Mouse (Mus musculus): ENCODE results near the gene Sox13. TPM values are rescaled to one million over a fixed set of nuclear protein-coding genes. Genes with fewer than 3 reads are reported as not detected.

The Sox13 gene
- polyA plus RNA-seq, 1 experiment, result 5.7 TPM

DNA sequence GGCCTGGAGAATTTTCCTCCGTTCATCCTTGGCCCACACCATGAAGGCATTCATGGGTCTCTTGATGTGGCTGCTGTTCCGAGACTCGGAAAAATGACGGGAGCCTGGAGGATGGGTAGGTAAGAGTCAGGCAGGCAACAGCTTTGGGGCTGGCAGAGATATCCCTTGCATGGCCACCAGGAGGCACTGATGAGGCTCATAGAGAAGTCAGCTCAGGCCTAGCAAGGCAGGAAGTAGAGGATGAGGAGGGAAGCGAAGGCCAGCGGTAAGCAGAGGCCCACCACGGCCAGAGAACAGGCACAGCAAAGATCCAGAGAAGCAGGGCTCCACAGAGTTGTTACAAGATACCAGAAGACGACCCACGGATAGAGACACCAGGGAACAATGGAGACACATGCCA lies 38.7 kb downstream of the Sox13 start:
- Histone ChIP-seq H3K4me1 (ENCODE audit: control insufficient read depth, insufficient read depth, low read length) (peaks cover 12% of the 10 kb centered on the region), H3K36me3 (ENCODE audit: control insufficient read depth, insufficient read depth, low read length) (no peaks in the 10 kb centered on the region), H3K27me3 (ENCODE audit: control insufficient read depth, insufficient read depth, low read length) (no peaks in the 10 kb centered on the region), H3K4me3 (ENCODE audit: control insufficient read depth, low read depth, low read length) (no peak overlapping the region), H3K27ac (ENCODE audit: control insufficient read depth, insufficient read depth, low read depth, low read length) (no peak overlapping the region)
- TF ChIP-seq POLR2A (IDR thresholded peaks at IDR 0.05; ENCODE audit: control insufficient read depth, low read depth, low read length) (no peak), CTCF (IDR thresholded peaks at IDR 0.05; ENCODE audit: control insufficient read depth, insufficient read depth, insufficient replicate concordance, low read depth, low read length) (peak; percentile 91)

DNA sequence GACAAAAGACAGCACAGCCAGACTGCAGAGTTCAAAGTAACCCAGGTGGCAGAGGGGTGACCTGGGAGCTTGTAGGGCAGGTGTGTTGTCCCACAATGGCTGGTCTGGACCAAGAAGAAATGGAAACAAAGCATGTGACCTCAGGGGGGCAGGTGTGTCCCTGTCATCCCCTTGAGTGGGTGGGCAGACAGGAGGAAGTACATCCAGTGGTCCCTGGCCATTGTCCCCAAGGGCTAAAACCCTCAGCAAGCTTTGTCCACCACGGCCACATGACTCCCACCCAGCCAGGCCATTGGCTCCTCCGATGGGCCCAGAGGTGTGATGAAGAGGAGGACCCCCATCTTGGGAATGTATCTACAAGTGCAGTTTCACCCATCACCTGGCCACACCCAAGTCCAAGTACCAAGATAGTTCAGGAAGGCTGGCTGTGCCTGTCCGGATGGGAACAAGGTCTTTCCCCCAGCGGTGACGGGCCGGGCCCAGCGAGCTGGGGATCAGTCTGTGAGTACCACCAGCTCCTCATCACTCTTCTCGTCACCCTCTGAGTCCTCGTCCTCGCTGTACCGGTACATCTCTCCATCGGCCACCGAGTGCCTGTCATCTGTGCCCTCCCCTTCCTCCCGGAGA lies 40.9 kb downstream of the Sox13 start:
- peaks cover 22% of the 10 kb centered on the region for H3K4me1 ChIP-seq (ENCODE audit: control insufficient read depth, insufficient read depth, low read length)
- TF ChIP-seq CTCF (IDR thresholded peaks at IDR 0.05; ENCODE audit: control insufficient read depth, insufficient read depth, insufficient replicate concordance, low read depth, low read length), result no peak
- TF ChIP-seq POLR2A (IDR thresholded peaks at IDR 0.05; ENCODE audit: control insufficient read depth, low read depth, low read length), result no peak; the same call in 1 of the 2 replicates
- H3K4me3 ChIP-seq (ENCODE audit: control insufficient read depth, low read depth, low read length), result no peak overlapping the region
- no peaks in the 10 kb centered on the region for H3K36me3 ChIP-seq (ENCODE audit: control insufficient read depth, insufficient read depth, low read length)
- H3K27ac ChIP-seq (ENCODE audit: control insufficient read depth, insufficient read depth, low read depth, low read length), result no peak overlapping the region
- no peaks in the 10 kb centered on the region for H3K27me3 ChIP-seq (ENCODE audit: control insufficient read depth, insufficient read depth, low read length)

DNA sequence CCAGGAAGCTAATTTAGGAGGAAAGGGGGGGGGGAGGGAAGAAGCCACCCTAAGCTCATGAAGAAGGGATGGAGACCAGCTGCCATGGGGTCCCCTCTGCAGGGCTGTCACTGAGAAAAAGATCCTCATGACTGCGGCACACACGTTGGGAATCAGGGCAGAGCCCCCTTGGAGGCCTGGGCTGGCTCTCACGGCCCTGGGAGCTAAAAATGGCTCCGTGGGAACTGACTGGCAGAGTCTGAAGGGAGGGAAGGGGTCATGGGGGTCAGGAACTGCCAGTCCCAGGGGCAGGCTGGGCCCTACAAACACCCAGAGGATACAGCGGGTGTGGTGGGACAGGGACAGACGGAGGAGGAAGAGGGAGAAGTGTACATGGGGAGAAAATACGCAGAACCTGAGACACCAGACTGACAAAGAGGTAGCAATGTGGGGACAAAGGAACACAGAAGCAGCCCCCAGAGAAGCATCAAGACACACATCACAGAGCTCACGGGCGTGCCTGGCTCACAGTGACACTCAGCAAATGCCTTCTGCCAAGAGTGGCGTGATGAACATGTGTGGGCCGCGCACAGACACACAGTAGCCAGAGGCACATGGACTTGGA lies 41.5 kb downstream of the Sox13 start:
- Histone ChIP-seq H3K27ac (ENCODE audit: control insufficient read depth, insufficient read depth, low read depth, low read length) (peak overlapping the region; percentile 66), H3K27me3 (ENCODE audit: control insufficient read depth, insufficient read depth, low read length) (no peaks in the 10 kb centered on the region), H3K36me3 (ENCODE audit: control insufficient read depth, insufficient read depth, low read length) (no peaks in the 10 kb centered on the region)

DNA sequence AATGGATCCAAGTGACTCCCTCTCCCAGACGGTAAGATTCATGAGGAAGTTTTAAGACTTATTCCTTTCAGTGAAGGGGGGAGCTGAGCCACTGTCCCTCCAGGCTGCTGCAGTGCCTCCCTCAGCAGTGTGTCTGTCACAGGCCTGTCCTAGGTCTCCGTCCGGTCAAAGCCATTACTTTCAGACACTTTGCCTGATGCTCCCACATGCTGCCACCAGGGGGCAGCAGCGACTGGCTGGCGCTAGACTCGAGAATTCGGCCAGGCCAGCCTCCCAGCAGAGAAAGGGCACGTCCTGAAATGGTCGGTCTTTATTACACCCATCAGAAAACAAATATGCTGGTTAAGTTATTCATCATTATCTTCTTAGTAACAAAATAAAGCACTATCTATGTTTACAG lies 42.2 kb downstream of the Sox13 start:
- Histone ChIP-seq H3K4me3 (ENCODE audit: control insufficient read depth, low read depth, low read length) (no peak overlapping the region), H3K36me3 (ENCODE audit: control insufficient read depth, insufficient read depth, low read length) (no peaks in the 10 kb centered on the region), H3K27ac (ENCODE audit: control insufficient read depth, insufficient read depth, low read depth, low read length) (no peak overlapping the region), H3K4me1 (ENCODE audit: control insufficient read depth, insufficient read depth, low read length) (peaks cover 18% of the 10 kb centered on the region), H3K27me3 (ENCODE audit: control insufficient read depth, insufficient read depth, low read length) (no peaks in the 10 kb centered on the region)
- TF ChIP-seq CTCF (IDR thresholded peaks at IDR 0.05; ENCODE audit: control insufficient read depth, insufficient read depth, insufficient replicate concordance, low read depth, low read length) (peak; percentile 97), POLR2A (IDR thresholded peaks at IDR 0.05; ENCODE audit: control insufficient read depth, low read depth, low read length) (no peak)

More for the DNA sequence above, 41.5 kb downstream of the Sox13 start:
- TF ChIP-seq CTCF (IDR thresholded peaks at IDR 0.05; ENCODE audit: control insufficient read depth, insufficient read depth, insufficient replicate concordance, low read depth, low read length), result no peak
- no peak for TF ChIP-seq POLR2A (IDR thresholded peaks at IDR 0.05; ENCODE audit: control insufficient read depth, low read depth, low read length)
- Histone ChIP-seq H3K4me3 (ENCODE audit: control insufficient read depth, low read depth, low read length) (no peak overlapping the region), H3K4me1 (ENCODE audit: control insufficient read depth, insufficient read depth, low read length) (peaks cover 18% of the 10 kb centered on the region)

DNA sequence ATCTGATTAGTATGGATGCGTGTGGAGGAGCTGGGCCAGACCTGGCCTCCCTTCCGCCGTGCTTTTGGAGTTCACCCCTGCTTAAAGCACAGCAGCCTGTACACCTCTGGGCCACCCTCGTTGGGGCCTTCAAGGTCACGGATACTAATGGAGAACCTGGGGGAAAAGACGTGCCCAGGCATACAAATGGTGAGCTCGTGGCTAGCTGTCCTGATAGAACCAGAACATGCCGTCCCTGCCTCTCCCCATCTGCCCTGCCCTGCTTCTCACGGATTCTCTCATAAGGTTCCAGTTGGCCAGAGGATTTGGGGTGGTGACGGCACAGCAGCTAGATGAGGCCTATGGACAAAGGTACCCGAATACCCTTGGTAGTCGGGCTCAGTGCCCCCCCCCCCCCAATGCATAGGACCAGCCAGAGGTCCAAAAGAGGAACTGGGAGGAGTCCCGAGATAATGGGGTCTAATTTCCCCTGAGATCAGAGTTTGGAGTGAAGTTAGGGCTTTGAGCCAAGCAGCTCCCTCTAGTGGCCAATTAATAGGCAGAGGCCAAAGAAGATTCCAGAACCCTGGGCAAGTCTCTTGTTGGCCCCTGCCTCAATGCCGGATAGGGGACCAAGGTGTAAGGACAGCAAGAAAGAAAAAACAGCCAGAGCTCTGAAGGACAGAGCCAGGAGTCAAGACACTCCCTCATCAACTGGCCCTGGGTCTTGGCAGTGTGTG lies 43.7 kb downstream of the Sox13 start:
- Histone ChIP-seq H3K4me3 (ENCODE audit: control insufficient read depth, low read depth, low read length) (no peak overlapping the region), H3K4me1 (ENCODE audit: control insufficient read depth, insufficient read depth, low read length) (peaks cover 19% of the 10 kb centered on the region), H3K27ac (ENCODE audit: control insufficient read depth, insufficient read depth, low read depth, low read length) (peak overlapping the region; percentile 69), H3K27me3 (ENCODE audit: control insufficient read depth, insufficient read depth, low read length) (no peaks in the 10 kb centered on the region), H3K36me3 (ENCODE audit: control insufficient read depth, insufficient read depth, low read length) (no peaks in the 10 kb centered on the region)
- TF ChIP-seq POLR2A (IDR thresholded peaks at IDR 0.05; ENCODE audit: control insufficient read depth, low read depth, low read length) (no peak), CTCF (IDR thresholded peaks at IDR 0.05; ENCODE audit: control insufficient read depth, insufficient read depth, insufficient replicate concordance, low read depth, low read length) (peak; percentile 44; the same call in 1 of the 2 replicates)

DNA sequence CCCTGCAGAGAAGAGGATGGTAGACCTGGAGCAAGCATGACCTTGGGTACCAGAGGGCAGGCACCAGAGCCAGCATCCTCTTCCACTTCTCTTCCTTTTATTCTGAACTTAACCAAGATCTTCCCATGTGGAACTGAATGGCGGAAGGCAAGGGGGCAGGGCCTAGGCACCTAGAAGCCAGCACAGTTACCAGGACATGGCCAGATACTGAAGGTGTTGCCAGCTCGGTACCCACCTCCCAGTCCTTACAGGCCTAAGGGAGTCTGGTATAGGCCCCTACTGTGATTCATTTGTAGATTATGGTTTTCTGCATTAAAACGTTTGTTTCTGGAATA lies 44.2 kb downstream of the Sox13 start:
- Histone ChIP-seq H3K36me3 (ENCODE audit: control insufficient read depth, insufficient read depth, low read length) (no peaks in the 10 kb centered on the region), H3K4me1 (ENCODE audit: control insufficient read depth, insufficient read depth, low read length) (peaks cover 19% of the 10 kb centered on the region), H3K27me3 (ENCODE audit: control insufficient read depth, insufficient read depth, low read length) (no peaks in the 10 kb centered on the region), H3K4me3 (ENCODE audit: control insufficient read depth, low read depth, low read length) (no peak overlapping the region), H3K27ac (ENCODE audit: control insufficient read depth, insufficient read depth, low read depth, low read length) (peak overlapping the region; percentile 69)
- TF ChIP-seq POLR2A (IDR thresholded peaks at IDR 0.05; ENCODE audit: control insufficient read depth, low read depth, low read length) (no peak), CTCF (IDR thresholded peaks at IDR 0.05; ENCODE audit: control insufficient read depth, insufficient read depth, insufficient replicate concordance, low read depth, low read length) (no peak)

DNA sequence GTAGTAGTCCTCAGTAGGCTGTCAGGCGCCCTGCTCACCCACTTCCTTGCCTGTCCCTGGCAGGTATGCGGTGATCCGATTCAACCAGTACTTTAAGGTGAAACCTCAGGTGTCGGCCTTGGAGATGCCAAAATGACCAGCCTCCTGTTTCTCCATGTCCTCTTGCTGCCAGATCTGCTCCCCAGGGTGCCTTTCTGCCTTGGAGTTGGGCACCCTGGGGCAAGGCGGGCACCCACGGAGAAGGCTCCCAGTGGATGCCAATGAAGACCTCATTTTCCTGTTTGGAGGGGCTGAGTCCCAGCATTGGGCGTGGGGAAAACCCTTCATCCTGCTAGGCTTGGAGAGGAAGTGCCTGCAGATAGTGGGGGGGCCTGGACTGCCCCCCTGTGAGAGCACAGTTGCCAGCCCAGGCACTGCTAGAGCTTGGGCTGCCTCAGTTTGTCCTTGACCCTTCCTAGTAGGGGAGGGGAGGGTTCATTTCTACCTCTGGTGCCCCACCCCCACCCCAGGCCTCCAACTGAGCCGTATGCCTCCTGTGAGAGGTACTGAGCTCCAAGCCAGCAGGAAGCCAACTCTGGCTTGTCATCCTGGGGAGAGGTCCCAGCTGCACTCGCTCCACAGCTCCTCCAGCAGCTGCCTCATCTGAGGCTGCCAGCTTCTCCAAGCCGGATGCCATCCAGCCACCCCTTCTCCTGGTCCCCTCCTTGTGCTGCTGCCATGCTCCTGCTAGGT lies 44.8 kb downstream of the Sox13 start:
- Histone ChIP-seq H3K4me1 (ENCODE audit: control insufficient read depth, insufficient read depth, low read length) (peaks cover 19% of the 10 kb centered on the region), H3K4me3 (ENCODE audit: control insufficient read depth, low read depth, low read length) (no peak overlapping the region), H3K27me3 (ENCODE audit: control insufficient read depth, insufficient read depth, low read length) (no peaks in the 10 kb centered on the region), H3K36me3 (ENCODE audit: control insufficient read depth, insufficient read depth, low read length) (no peaks in the 10 kb centered on the region), H3K27ac (ENCODE audit: control insufficient read depth, insufficient read depth, low read depth, low read length) (peak overlapping the region; percentile 69)
- TF ChIP-seq CTCF (IDR thresholded peaks at IDR 0.05; ENCODE audit: control insufficient read depth, insufficient read depth, insufficient replicate concordance, low read depth, low read length) (no peak), POLR2A (IDR thresholded peaks at IDR 0.05; ENCODE audit: control insufficient read depth, low read depth, low read length) (no peak)

Data from testis, adult 2 months (tissue).